Mouse (Mus musculus): ENCODE measurements around the gene Gas2l3. TPM values are rescaled to one million over a fixed set of nuclear protein-coding genes. Genes with fewer than 3 reads are reported as not detected.
A peak's percentile ranks its signal among the peaks of the same experiment; 100 is the strongest.

Gas2l3 gene
- 1 to 10 TPM; 4.2 to 4.8 TPM for total RNA-seq (2021)
- long read RNA-seq = 0 reads

DNA sequence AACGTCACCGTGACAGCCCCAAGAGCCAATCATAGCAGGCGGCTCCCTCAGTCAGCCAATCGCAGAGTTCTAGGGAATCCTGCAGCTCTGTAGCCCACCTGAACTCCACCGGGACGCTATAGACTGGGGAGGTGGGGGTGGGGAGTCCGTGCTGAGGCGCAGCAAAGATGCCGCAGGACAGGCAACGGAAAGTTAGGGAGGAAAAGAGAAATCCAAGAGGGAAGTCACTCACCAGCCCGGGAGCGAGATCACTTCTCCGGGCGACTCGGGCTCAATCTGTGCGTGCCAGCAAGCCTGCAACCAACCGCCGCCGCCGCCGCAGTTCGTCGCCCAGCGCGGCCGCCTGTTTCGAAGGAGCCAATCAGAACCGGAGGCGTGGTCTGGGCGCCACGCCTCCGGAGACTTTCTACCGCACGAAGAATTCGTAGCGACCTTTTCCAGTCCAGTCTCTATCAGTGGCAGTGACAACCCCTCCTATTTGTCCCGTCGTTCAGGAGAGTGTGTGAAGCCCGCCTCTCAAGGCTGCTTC, at the start of gene Gas2l3:
Gas2l3 (minus strand) TSS at position 345 of the 529 bp plus-strand sequence.
- DNase-seq (ENCODE audit: low spot score in 2 of 2) = peak; percentile 79 to 86

DNA sequence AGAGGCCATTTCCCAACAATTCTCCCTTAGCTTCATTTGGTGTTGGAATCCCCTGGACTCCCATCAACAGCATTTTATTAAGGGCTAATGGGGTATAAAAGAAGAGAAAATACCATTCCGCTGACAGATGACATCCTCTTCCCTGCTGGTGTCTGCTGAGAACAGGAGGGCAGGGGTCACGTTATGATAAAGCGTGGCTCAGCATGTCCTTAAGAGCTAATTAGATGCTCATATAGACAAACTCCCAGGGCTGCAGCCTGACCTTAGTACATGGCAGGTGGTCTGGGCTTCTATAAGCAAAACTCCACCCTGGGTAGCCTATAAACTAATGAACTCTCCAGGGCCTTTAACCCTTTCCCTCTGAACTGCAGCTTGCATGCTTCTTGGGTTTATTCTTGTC, 47.6 kb upstream of the Gas2l3 start:
- no peak for DNase-seq (ENCODE audit: low spot score in 2 of 2)

DNA sequence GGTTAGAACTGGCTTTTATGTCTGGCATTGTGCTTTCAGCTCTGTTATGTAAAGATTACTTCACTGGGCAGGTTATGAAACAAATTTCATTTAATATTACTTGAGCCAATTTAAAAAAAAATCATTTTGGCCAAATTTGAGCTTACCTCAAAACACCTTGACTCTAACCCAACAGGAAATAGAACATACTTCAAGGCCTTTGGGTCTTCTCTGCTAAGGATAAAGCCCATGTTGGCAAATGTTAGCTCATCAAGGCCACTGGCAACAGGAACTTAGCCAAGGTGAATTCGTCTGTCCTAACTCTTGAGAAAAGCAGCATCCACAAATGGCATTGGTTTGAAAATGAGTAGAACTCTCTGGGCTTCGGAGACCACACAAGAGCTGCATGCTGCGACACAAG, 46.5 kb upstream of the Gas2l3 start:
- DNase-seq (ENCODE audit: low spot score in 2 of 2) = no peak

DNA sequence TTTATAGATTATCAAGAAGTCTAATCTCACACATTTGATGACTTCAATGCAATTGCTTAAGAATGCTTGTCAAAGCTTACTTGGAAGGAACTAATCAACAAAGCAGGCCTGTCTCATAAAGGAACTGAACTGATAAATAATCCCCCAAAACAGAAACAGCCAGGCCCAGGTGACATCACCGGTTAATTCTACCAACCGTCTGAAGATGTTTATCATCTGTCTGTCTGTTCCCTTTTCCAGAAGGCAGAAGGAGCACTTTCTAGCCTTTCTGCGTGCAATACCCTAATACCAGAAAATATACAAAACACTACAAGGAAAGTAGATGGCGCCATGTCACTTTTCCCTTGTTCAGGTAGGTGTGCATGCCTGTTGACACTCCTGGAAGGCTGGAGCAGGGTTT, 45.7 kb upstream of the Gas2l3 start:
- no peak for DNase-seq (ENCODE audit: low spot score in 2 of 2)

DNA sequence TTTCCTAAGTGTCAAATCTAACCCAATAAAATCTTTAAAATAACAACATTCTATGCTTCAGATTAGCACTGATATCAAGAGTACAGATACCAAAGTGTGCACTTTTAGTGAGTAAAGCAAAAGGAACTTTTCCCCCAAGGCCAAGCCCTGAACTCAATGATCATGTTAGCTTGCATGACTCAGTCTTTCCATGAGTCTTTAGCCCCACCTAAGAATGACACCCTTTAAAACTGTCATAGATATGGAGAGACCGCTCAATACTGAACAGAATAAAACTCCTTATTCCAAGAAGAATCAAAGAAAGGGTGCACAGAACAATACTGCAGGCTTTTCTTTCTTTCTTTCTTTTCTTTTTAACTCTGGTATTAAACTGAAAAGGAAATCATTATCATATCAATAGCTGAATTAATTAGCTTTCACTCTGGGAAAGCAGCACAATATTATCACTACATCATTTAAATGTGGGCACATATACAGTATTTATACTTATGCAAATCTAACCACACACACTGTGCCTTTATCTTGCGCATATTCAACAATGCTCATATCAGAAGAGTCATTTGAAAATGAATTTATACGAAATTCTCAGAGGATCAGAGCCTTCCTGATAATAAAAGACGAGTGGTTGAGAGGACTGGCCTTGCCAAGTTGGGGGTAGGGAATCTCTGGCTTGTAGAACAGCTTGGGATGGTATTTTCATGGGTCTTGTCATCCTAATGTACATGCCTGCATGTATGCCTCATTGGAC, 43.4 kb upstream of the Gas2l3 start:
- DNase-seq (ENCODE audit: low spot score in 2 of 2) = no peak

DNA sequence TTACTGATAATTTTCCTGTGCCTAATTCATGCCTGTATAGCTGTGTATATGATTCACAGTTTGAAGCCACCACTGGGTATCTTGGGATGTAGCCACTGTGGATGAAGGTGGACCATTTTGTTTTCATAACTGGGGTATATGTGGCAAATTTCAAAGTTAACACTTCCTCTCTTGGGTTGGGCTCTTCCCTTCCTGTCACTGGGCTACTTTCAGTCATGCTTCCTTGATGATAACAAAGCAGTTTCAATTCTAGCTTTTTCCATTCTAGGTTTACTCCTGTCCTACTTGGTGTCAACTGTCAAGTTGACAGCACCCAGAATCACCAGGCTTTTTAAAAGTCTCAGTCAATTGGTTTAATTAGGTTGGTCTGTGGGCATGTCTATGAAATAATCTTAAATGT, 41.1 kb upstream of the Gas2l3 start:
- no peak for DNase-seq (ENCODE audit: low spot score in 2 of 2)

DNA sequence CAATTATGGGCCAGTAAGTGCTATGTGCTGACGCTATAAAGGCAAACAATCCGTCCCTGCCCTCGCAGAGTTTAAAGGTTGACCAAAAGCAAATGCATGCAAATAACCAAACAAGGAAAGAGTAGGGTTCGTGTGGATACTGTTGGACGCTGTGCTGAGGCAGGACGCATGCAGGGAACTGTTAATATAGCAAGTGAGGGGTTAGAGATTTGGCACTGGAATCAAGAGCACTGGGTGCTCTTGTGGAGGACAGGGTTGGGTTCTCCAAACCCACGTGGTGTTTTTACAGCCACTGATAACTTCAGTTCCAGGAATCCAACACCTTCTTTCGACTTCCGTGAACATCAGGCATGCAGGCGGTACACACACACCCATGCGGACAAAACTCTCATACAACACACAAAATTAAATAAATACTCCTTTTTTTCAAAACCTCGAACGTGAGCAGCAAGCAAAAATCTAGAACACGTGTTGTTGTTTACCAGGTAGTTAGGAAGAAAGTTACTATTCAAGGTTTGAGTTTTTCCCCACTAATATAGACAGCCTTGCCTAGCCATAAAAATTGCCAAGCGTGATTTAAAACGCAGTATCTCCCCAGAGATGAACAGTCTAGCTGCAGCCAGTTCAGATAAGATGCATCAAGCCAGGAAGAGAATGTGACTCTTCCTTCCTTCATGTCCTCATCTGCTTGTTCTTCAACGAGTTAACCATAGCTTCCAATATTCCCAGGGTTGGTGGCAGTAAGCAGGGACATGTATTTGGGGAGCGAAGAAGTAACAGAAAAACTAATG, 40.2 kb upstream of the Gas2l3 start:
- DNase-seq (ENCODE audit: low spot score in 2 of 2) = no peak

DNA sequence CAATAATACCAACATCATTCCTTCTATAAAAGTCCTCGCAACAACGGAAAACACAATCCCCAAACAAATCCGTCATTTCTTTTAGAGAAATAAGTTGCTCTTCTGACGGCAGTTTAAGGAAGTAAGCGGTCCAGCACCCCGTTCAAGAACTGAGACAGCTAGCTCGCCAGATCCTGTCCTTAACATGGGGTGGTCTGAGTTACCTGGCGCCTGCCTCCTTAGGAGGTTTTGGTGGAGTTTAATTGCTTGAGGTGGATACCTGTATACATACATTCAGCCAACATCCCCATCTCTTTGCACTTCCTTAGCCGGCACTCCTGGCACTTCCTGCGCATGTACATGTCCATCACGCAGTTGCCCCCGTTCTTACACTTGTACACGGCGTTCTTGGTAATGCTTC, 39.3 kb upstream of the Gas2l3 start:
- no peak for DNase-seq (ENCODE audit: low spot score in 2 of 2)

DNA sequence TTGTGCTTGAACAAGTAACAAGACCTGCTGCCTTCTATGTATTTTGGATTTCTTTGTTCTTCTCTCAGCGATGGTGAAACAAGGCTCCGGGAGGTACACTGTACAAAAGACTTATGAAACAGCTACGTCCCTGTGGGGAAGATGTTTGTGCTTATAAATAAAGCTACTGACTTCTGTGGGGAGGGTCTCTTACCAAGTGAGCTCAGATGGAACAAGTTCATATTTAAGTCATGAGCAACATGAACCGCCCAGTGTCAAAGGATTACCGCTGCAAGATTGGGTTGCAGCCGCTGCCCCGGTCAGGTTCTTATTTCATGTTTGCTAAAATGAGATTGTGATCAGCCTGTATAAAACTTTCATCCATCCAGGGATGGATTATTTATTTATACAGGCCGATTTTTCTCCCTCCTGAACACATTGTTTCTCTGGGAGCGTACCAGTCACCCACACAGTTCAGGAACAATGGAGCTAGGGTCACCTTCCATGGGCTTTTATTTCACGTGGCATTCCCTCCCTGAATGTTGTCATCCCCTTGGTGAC, 38.4 kb upstream of the Gas2l3 start:
- no peak for DNase-seq (ENCODE audit: low spot score in 2 of 2)

DNA sequence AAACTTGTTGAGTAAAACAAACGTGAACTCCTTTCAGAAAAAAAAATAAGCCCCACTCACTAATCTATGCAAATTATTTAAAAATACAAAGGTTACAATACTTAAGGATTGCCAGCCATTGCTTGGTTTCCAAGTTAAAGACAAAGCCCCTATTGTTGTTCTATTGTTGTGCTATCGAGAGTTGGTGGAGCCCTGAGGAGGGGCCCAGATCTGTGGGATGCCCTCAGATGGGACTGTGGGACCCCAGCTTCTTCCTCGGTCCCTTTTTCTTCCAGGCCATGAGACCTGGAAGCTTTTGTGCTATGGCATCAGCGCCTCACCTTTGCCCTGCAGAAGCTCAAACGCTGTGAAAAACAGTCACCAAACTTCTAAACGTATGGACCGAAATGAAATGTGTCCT, 37.9 kb upstream of the Gas2l3 start:
- DNase-seq (ENCODE audit: low spot score in 2 of 2) = no peak

DNA sequence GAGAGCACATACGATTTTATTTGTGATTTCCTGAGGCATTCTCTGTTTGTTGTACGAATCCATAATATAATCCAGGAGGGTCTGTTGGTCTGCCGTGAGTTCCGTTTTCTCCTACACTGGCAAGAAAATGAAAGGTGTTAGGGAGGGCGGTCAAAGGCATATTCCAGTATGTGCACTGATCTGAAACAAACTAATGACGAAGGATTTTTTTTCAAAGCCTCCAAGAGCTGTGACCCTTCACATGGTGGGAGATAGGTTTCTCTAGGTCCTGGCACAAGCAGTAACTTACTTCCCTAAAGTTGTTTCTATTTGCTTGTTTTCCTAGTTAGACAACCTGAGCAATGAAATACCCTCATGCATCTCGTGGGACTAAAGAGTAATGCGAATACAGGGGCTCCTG, 35.0 kb upstream of the Gas2l3 start:
- no peak for DNase-seq (ENCODE audit: low spot score in 2 of 2)

DNA sequence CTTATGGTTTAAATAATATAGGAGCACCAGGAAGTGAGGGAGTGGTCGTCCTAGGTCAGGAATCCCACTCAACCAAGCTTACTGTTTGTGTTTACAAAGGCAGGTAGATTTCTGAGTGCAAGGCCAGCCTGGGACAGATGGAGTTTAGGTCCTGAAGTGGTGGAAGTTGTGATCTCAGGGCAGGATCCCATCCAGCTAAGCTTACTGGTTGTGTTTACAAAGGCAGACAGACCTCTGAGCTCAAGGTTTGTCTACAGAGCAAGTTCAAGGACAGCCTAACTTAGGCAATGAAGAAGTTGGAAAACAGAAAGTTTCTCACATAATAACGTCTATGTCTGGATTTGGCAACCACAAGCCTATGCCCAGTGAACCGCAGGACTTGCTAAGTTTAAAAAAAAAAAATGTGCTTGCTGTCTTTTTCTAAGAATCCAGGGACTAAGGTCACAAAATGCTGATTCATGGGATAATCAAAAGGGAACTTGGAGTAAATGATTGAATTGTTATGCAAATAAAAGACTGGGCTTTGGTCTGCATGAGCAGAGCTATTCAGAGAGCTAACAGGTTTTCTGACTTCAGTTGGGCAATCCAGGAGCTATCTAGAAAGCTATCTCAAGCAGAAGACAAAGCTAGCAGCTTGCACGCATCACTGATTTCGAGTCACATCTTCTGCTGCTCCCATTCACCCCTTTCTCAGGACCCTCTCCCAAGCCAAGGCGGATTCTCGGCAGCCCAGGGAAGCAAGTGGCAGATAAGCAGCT, 27.0 kb upstream of the Gas2l3 start:
- DNase-seq (ENCODE audit: low spot score in 2 of 2) = no peak

DNA sequence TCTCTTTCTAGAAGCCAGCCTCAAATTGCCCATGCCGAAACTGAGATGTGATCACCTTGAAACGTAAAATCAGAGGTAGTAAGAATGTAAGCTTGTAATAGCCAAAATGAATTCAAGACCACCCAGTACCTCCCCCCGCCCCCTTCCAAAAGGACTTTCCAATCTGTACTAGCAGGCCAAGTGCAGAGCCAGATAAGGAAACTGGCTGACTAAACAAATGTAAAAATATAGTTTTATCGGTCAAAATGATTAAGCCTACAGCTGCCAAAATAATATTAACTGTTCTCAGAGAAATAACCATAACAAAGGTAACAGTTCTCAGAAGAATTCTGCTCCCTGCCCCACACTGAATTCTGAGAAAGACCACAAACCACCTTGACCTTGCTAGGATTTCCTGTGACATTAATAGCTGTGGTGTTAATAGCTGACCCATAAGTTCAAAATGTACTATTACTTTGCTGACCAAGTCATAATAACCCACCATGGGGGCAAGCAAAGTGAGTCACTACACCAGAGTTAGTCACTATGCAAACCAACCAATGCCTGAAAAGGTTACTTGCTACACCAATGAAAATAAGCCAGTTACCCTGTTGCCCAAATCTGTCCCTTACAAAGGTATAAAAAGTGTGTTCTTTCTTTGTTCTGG, 21.1 kb upstream of the Gas2l3 start:
- DNase-seq (ENCODE audit: low spot score in 2 of 2) = no peak

DNA sequence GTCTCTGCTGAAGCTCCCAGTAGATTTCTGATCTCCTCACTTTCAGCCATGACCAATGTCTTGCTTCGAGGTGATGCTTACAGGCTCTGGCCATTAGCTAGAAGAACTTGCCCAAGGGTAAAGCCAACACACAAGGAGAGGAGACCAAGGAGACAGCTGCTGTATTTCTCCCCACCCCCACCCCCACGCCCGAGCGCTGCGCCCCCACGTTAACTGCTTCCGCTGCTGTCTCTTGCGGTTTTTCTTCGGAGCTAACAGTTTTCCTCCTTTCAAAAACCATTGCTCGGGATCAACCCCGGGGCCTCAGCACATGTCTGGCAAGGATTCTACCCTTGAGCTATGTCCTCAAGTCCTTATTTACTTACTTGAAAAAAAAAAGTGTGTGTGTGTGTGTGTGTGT, 19.1 kb upstream of the Gas2l3 start:
- no peak for DNase-seq (ENCODE audit: low spot score in 2 of 2)

DNA sequence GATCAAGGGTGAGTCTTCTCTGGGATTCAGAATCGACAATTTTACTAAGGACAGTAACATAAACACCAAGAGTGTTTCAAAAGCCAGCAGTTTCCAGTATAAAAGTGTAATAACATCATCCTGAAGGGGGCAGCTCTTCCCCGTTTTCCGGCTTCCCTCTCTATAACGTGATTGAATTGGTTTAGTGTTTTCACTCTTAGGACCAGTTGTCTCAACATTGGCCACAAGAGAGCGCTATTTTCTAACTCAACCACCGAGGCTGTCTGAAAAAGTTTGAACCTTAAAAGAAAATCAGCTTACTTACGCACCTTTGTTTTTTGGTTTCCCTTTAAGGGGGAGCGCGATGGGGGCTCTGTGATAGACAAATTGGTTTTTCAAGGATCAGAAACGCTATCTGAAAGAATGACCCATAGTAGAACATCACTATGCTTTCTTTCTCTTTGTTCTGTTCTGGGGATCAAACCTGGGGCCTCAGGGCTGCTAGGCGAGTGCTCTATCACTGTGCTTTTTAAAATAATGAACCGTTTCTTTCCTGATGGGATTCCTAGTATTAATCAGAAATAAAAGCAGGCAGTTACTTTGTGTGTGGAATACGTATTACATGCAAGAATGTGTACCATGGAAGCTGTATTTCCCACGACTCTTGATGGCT, 18.2 kb upstream of the Gas2l3 start:
- DNase-seq (ENCODE audit: low spot score in 2 of 2) = peak; percentile 84 to 88

DNA sequence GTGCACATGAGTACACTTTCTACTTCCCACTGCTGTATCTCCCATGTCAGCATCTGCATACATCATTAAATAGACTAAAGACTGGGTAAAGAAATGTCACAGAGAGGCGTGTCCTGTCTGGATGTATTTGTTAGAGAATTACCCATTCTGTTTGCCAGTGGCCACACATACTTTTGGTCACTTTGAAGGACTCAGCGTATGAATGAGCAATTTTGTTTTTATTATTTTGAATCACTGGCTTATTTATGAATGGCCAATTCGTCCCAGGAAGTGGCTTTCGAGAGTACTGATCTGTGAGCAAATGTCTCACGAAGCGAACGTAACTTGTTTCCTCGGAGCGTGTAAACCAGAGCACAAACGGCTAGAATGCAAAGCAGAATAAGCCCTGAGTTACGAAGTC, 17.2 kb upstream of the Gas2l3 start:
- no peak for DNase-seq (ENCODE audit: low spot score in 2 of 2)

DNA sequence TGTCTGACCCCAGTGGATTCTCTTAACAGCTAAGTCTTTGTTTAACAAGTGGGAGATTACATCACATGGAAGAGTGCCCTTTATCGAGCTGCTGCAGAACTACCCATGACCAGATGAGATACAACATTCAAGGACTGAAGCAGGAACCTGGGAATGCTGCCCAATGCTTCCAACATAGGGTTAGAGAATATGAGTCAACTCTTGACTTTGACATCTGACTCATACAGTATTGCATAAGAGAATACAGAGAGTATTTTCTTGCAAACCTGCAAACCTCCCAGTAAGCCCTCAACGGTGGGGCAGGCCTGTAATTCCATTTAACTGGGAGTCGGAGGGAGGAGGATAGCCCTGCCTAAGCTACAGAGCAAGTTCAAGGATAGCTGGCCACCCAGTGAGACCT, 15.0 kb upstream of the Gas2l3 start:
- DNase-seq (ENCODE audit: low spot score in 2 of 2) = no peak

DNA sequence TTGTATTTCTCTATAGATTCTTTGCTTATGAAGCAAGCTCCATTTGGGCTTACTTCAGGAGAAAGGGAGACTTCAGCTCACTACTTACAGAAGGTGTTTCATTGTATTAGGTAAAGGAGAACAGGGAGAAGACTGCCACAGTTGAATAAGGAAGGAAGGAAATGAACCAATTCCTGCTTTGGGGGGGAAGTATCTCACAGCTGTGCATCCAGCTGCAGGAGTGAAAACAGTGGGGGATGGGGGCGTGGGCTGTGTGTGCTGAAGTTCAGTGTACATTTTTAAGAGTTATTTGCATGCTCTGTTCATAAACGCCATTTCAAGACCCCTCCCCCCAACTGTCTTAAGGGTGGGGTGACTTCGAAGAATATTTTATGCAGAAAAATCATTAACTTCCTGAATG, 10.0 kb upstream of the Gas2l3 start:
- no peak for DNase-seq (ENCODE audit: low spot score in 2 of 2)

DNA sequence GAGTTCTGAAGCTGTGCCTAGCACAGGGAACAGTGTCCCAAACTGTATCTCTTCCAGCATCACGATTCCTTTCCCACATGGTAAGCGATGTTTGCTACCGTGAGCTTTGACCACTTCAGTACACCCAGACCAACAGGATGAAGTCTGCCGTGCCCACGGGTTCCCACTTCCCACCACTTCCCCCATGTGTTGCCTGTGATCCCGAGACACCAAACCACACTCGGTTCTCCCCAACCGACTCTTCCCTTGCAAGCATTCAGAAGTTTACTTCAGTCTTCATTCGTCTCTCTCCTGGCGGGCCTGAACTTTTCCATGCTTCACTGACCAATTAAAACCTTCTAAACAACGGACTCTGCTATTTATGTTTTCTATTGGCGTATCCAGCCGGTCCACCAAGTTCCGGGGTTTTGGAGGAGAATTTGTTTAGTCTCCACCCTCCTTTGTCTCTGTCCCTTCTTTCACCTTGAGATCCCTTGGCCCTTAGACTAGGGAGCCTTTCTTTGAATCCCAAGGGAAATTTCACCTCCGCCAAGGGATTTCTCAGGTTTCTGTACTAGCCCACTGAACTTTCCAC, 9.4 kb upstream of the Gas2l3 start:
- no peak for DNase-seq (ENCODE audit: low spot score in 2 of 2)

DNA sequence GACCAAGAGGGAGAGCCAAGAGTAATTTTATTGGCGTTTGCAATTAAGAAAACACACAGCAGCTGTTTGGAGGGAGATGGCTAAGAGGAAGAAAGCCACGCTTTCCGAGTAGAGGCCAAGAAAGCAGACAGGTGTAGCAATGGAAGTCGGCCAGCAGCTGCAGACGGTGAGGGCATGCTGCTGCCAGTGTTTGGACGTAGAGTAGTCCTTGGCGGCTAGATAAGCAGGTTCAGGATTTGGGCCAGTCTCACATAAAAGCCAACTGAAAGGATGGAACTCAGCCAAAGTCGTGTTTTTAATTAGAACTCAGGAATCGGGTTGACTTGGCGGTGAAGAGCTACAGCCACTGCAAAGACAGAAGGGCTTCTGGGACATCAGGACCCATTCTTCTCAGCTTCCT, 6.6 kb upstream of the Gas2l3 start:
- peak; percentile 28 to 30 for DNase-seq (ENCODE audit: low spot score in 2 of 2)
